Mouse (Mus musculus): ENCODE data around the gene Gngt1. TPM values are rescaled to one million over a fixed set of nuclear protein-coding genes. Genes with fewer than 3 reads are reported as not detected.

Gngt1 gene
- polyA plus RNA-seq, 1 experiment from 2014 or later: not detected

DNA sequence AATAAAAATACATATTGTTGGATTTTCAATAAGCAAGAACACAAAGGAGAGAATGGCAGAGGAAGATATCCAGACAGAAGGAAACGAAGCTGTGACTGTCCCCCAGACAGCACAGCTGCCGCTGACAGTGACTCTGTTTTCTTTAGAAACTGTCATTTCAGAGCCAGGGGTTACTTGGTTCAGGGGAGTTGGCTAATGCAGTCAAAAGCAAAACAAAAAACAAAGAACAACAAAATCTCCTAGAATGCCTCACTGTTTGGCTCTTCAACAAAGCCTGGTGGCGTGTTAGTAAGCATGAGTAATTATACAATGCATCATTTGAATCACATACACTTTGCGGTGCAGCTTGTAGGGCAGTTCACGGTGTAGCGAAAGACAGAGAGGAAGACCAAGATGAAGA lies 5.7 kb downstream of the Gngt1 start:
- no peak overlapping the region for H3K4me3 ChIP-seq (ENCODE audit: control insufficient read depth in 1 of 2, insufficient read depth in 1 of 2, low read depth in 1 of 2, low read length in 2 of 2)
- no peaks in the 10 kb centered on the region for H3K36me3 ChIP-seq (ENCODE audit: control insufficient read depth, insufficient read depth, low read length)
- H3K27me3 ChIP-seq (ENCODE audit: control insufficient read depth, insufficient read depth, low read length): no peaks in the 10 kb centered on the region
- no peaks in the 10 kb centered on the region for H3K9me3 ChIP-seq (ENCODE audit: control insufficient read depth, low read length)
- no peak overlapping the region for H3K9ac ChIP-seq (ENCODE audit: low read length)
- H3K27ac ChIP-seq (replicated peaks in 1 of 2; ENCODE audit: control insufficient read depth in 1 of 2, insufficient read depth in 1 of 2, low read depth in 2 of 2, low read length in 2 of 2): no peak overlapping the region
- H3K4me2 ChIP-seq (ENCODE audit: low read length): no peak overlapping the region
- no peaks in the 10 kb centered on the region for H3K4me1 ChIP-seq (ENCODE audit: control insufficient read depth in 2 of 2, insufficient read depth in 2 of 2, low read length in 2 of 2)
- ATAC-seq (ENCODE audit: insufficient number of reproducible peaks, insufficient read depth, low FRiP score, low read depth): no peak
- 64% methylated on average over 6 of the region's 6 CpGs for WGBS

DNA sequence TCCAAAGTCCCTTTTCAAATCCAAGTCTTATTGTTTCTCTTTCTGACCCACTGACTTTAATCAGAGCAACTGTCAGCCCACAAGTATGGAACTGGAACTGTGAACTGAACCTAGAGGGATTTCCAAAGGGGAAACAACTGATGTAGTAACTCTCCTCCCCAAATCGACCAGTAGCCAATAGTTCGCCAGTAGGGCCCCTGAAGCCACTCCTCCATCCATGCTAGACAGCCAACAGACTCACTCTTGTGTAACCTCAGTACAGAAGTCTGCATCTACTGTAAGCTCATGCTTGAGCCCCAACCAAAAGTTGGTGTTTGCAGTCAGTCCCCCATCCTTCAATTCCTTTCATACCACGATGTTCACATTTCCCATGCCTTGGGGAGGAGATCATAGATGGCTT lies 7.1 kb downstream of the Gngt1 start:
- ATAC-seq (ENCODE audit: insufficient number of reproducible peaks, insufficient read depth, low FRiP score, low read depth): no peak
- Histone ChIP-seq H3K4me1 (ENCODE audit: control insufficient read depth in 2 of 2, insufficient read depth in 2 of 2, low read length in 2 of 2) (peaks cover 4 to 5% of the 10 kb centered on the region in 2 experiments; a peak in 2 of 4 replicates), H3K9ac (ENCODE audit: low read length) (no peak overlapping the region), H3K36me3 (ENCODE audit: control insufficient read depth, insufficient read depth, low read length) (no peaks in the 10 kb centered on the region), H3K9me3 (ENCODE audit: control insufficient read depth, low read length) (no peaks in the 10 kb centered on the region), H3K4me3 (ENCODE audit: control insufficient read depth in 1 of 2, insufficient read depth in 1 of 2, low read depth in 1 of 2, low read length in 2 of 2) (no peak overlapping the region), H3K27ac (replicated peaks in 1 of 2; ENCODE audit: control insufficient read depth in 1 of 2, insufficient read depth in 1 of 2, low read depth in 2 of 2, low read length in 2 of 2) (no peak overlapping the region), H3K27me3 (ENCODE audit: control insufficient read depth, insufficient read depth, low read length) (no peaks in the 10 kb centered on the region), H3K4me2 (ENCODE audit: low read length) (no peak overlapping the region)
- 66% methylated on average over 3 of the region's 3 CpGs for WGBS

DNA sequence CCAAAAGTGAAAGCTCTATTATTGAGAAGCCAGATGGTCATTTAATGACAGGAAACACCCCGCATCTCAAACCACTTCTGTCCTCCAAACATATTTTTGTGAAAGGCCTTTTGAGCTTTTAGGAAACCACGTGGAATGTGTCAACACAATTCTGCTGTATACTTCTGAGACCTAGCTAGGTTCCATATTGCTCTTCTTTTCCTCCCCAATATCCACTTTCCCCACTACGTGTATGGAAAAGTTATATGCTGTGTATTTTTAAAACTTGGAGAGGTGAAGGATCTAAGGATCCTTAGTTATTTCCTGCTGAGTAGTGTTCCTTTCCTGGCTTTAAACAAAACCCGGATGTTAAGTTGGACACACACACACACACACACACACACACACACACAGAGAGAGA lies 9.9 kb downstream of the Gngt1 start:
- 39% methylated on average over 4 of the region's 4 CpGs for WGBS
- ATAC-seq (ENCODE audit: insufficient number of reproducible peaks, insufficient read depth, low FRiP score, low read depth): no peak

DNA sequence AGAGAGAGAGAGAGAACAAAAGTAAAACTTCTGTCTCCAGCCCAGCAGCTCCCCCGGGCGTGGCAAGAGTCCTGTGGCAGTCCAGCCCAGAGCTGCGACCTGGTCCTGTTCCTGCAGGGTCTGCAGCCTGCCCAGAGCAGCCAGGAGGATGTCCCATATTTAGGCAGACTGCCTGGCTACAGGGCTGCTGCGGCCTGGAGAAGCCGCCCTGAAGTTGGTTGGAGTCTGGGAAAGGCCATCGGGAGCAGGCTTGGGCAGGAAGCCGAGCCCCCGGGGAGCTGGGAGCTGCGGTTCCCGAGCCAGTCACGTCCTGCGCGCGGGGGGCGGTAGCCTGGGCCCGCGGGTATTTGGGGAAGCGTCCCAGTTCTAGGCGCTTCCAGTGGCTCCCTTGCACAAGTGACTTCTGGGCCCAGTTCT lies 10.3 kb downstream of the Gngt1 start, which contains the start of gene Gng11:
TSS of gene Gng11 (plus strand) at position 15 of the 417 bp plus-strand sequence.
- Histone ChIP-seq H3K36me3 (ENCODE audit: control insufficient read depth, insufficient read depth, low read length) (peaks cover 6% of the 10 kb centered on the region; the same call in 1 of the 2 replicates), H3K4me3 (ENCODE audit: control insufficient read depth in 1 of 2, insufficient read depth in 1 of 2, low read depth in 1 of 2, low read length in 2 of 2) (peak within 1 kb of the TSS; percentile 62 to 72), H3K27ac (replicated peaks in 1 of 2; ENCODE audit: control insufficient read depth in 1 of 2, insufficient read depth in 1 of 2, low read depth in 2 of 2, low read length in 2 of 2) (peak within 1 kb of the TSS; percentile 93 to 96), H3K9ac (ENCODE audit: low read length) (peak within 1 kb of the TSS; percentile 86), H3K9me3 (ENCODE audit: control insufficient read depth, low read length) (no peaks in the 10 kb centered on the region), H3K4me2 (ENCODE audit: low read length) (peak within 1 kb of the TSS; percentile 75), H3K27me3 (ENCODE audit: control insufficient read depth, insufficient read depth, low read length) (no peaks in the 10 kb centered on the region), H3K4me1 (ENCODE audit: control insufficient read depth in 2 of 2, insufficient read depth in 2 of 2, low read length in 2 of 2) (peaks cover 6 to 16% of the 10 kb centered on the region in 2 experiments; a peak in 3 of 4 replicates)
- WGBS: under 1% methylated on average over 19 of the region's 19 CpGs
- peak; percentile 85 for ATAC-seq (ENCODE audit: insufficient number of reproducible peaks, insufficient read depth, low FRiP score, low read depth)

More for the DNA sequence above, 9.9 kb downstream of the Gngt1 start:
- Histone ChIP-seq H3K4me1 (ENCODE audit: control insufficient read depth in 2 of 2, insufficient read depth in 2 of 2, low read length in 2 of 2) (peaks cover 4 to 13% of the 10 kb centered on the region in 2 experiments; a peak in 2 of 4 replicates), H3K36me3 (ENCODE audit: control insufficient read depth, insufficient read depth, low read length) (peaks cover 3% of the 10 kb centered on the region; the same call in 1 of the 2 replicates), H3K27me3 (ENCODE audit: control insufficient read depth, insufficient read depth, low read length) (no peaks in the 10 kb centered on the region), H3K27ac (replicated peaks in 1 of 2; ENCODE audit: control insufficient read depth in 1 of 2, insufficient read depth in 1 of 2, low read depth in 2 of 2, low read length in 2 of 2) (peak overlapping the region; percentile 93 to 96), H3K9ac (ENCODE audit: low read length) (no peak overlapping the region), H3K4me3 (ENCODE audit: control insufficient read depth in 1 of 2, insufficient read depth in 1 of 2, low read depth in 1 of 2, low read length in 2 of 2) (peak overlapping the region; percentile 62 to 72), H3K9me3 (ENCODE audit: control insufficient read depth, low read length) (no peaks in the 10 kb centered on the region), H3K4me2 (ENCODE audit: low read length) (peak overlapping the region; percentile 75)

DNA sequence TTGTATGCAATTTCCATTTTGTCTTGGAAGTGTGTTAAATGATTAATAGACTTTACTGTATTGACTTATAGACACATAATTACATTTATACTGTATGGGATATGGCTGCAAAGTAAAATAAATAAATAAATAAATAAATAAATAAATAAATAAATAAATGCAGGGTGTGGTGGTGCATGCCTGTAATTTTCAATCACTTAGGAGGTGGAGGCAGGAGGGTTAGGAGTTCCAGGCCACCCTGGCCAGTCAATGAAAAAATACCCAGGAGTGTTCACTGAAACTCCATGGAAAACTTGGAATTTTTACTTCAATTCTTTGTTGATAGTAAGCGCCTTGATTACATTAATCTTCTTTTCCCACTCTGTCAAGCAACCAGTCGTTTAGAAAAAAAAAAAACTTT lies 11.2 kb downstream of the Gngt1 start:
- Histone ChIP-seq H3K27me3 (ENCODE audit: control insufficient read depth, insufficient read depth, low read length) (no peaks in the 10 kb centered on the region), H3K4me3 (ENCODE audit: control insufficient read depth in 1 of 2, insufficient read depth in 1 of 2, low read depth in 1 of 2, low read length in 2 of 2) (peak overlapping the region in 1 of 2 experiments; percentile 62; a peak in 3 of 4 replicates), H3K9me3 (ENCODE audit: control insufficient read depth, low read length) (no peaks in the 10 kb centered on the region), H3K36me3 (ENCODE audit: control insufficient read depth, insufficient read depth, low read length) (peaks cover 6% of the 10 kb centered on the region; the same call in 1 of the 2 replicates), H3K9ac (ENCODE audit: low read length) (peak overlapping the region; percentile 86), H3K27ac (replicated peaks in 1 of 2; ENCODE audit: control insufficient read depth in 1 of 2, insufficient read depth in 1 of 2, low read depth in 2 of 2, low read length in 2 of 2) (peak overlapping the region in 1 of 2 experiments; percentile 93; a peak in 2 of 4 replicates), H3K4me1 (ENCODE audit: control insufficient read depth in 2 of 2, insufficient read depth in 2 of 2, low read length in 2 of 2) (peaks cover 6 to 19% of the 10 kb centered on the region in 2 experiments; a peak in 3 of 4 replicates), H3K4me2 (ENCODE audit: low read length) (peak overlapping the region; percentile 75)
- no peak for ATAC-seq (ENCODE audit: insufficient number of reproducible peaks, insufficient read depth, low FRiP score, low read depth)
- 65% methylated on average over 2 of the region's 2 CpGs for WGBS

DNA sequence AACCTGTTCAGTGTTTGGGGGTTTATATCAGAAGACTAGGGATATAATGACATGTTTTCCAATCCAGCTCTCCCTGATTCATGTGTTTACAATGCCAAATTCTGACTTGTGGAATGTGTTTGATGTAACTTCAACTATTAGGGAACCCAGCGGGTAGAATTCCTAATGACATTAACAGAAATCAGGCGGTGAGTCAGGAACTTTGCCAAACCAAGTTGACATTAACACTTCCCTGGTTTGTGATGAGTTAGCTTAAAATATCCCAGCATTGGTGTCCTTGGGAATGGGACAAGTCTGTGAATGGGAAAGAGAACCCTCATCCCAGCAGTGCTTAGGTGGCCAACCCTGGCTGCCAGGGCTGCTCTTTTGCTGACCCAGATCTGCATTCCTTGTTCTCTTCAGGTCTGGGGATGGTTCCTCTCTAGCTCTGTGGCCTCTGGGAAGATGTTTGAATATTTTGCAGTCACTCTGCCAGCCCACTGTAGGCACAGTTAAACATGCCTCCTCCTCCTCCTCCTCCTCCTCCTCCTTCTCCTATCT lies 15.0 kb downstream of the Gngt1 start:
- Histone ChIP-seq H3K4me3 (ENCODE audit: control insufficient read depth in 1 of 2, insufficient read depth in 1 of 2, low read depth in 1 of 2, low read length in 2 of 2) (no peak overlapping the region), H3K27ac (replicated peaks in 1 of 2; ENCODE audit: control insufficient read depth in 1 of 2, insufficient read depth in 1 of 2, low read depth in 2 of 2, low read length in 2 of 2) (peak overlapping the region in 1 of 2 experiments; percentile 41; a peak in 1 of 4 replicates), H3K36me3 (ENCODE audit: control insufficient read depth, insufficient read depth, low read length) (peaks cover 6% of the 10 kb centered on the region; the same call in 1 of the 2 replicates), H3K9ac (ENCODE audit: low read length) (no peak overlapping the region), H3K4me1 (ENCODE audit: control insufficient read depth in 2 of 2, insufficient read depth in 2 of 2, low read length in 2 of 2) (peaks cover 6 to 19% of the 10 kb centered on the region in 2 experiments; a peak in 3 of 4 replicates), H3K27me3 (ENCODE audit: control insufficient read depth, insufficient read depth, low read length) (no peaks in the 10 kb centered on the region), H3K4me2 (ENCODE audit: low read length) (no peak overlapping the region), H3K9me3 (ENCODE audit: control insufficient read depth, low read length) (no peaks in the 10 kb centered on the region)
- WGBS: 48% methylated on average over 2 of the region's 2 CpGs
- ATAC-seq (ENCODE audit: insufficient number of reproducible peaks, insufficient read depth, low FRiP score, low read depth): no peak

DNA sequence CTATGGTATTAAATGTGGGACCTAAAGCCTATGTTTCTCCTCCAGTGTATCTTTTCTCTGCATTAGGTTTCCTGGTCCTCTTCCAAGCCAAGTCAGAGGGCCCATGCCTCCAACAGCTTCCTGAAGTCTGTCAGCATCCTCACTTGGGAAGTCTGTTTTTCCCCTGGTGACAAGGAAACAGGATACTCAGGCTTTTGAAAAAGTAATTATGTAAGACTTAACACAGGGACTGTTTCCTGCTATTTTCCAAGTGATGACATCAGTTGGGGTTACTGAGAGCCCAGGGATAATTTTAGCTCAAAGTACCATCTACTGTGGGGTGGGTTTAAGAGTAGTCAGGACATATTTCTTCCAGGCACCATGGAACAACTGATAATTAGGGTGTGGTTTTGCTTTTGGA lies 16.0 kb downstream of the Gngt1 start:
- Histone ChIP-seq H3K9me3 (ENCODE audit: control insufficient read depth, low read length) (no peaks in the 10 kb centered on the region), H3K36me3 (ENCODE audit: control insufficient read depth, insufficient read depth, low read length) (peaks cover 6% of the 10 kb centered on the region; the same call in 1 of the 2 replicates), H3K4me2 (ENCODE audit: low read length) (no peak overlapping the region), H3K9ac (ENCODE audit: low read length) (no peak overlapping the region), H3K27ac (replicated peaks in 1 of 2; ENCODE audit: control insufficient read depth in 1 of 2, insufficient read depth in 1 of 2, low read depth in 2 of 2, low read length in 2 of 2) (peak overlapping the region in 1 of 2 experiments; percentile 50; a peak in 2 of 4 replicates), H3K4me3 (ENCODE audit: control insufficient read depth in 1 of 2, insufficient read depth in 1 of 2, low read depth in 1 of 2, low read length in 2 of 2) (no peak overlapping the region), H3K27me3 (ENCODE audit: control insufficient read depth, insufficient read depth, low read length) (no peaks in the 10 kb centered on the region), H3K4me1 (ENCODE audit: control insufficient read depth in 2 of 2, insufficient read depth in 2 of 2, low read length in 2 of 2) (peaks cover 6 to 19% of the 10 kb centered on the region in 2 experiments; a peak in 3 of 4 replicates)
- no peak; the same call in 1 of the 2 replicates for ATAC-seq (ENCODE audit: insufficient number of reproducible peaks, insufficient read depth, low FRiP score, low read depth)
